ENCODE assay signal across 8 mouse cellular contexts in the genomic region with DNA sequence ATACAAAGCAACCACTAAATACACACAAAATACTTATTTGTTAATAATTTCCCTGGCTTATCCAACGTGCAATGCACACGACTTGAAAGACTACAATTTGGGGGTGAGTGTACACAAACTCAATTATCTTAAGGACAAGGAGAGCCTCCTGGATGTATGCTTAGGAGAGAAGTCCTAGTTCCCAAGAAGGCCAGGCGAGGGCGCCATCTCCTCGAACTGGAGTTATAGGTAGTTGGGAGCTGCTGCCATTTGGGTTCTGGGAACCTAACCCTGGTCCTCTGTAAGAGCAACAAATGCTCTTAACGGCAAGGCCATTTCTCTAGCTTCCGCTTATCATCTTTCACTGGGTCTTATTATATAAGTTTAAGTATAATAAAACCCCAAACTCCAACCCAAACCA. TPM values are rescaled to one million over a fixed set of nuclear protein-coding genes. Genes with fewer than 3 reads are reported as not detected.
DNase-seq lines count a peak whose midpoint lies in the region; ATAC-seq and TF ChIP-seq lines count a peak whose summit lies in the region.

No protein-coding gene starts in this region.

- H3K27ac ChIP-seq in hindbrain, embryonic 11.5 days (ENCODE audit: low read depth, low read length) = no peak overlapping the region
- H3K27ac ChIP-seq in hindbrain, embryonic 13.5 days = no peak overlapping the region
- H3K27ac ChIP-seq in CH12.LX (ENCODE audit: insufficient read depth, low read depth) = no peak overlapping the region
- H3K27ac ChIP-seq in forebrain, embryonic 10.5 days = no peak overlapping the region
- H3K27ac ChIP-seq in hindbrain, embryonic 12.5 days = no peak overlapping the region

- ATAC-seq in hindbrain, embryonic 11.5 days (ENCODE audit: low FRiP score) = no peak
- no peak for ATAC-seq in hindbrain, embryonic 13.5 days (ENCODE audit: low FRiP score)
- ATAC-seq in hindbrain, embryonic 12.5 days (ENCODE audit: low FRiP score) = no peak

- H3K36me3 ChIP-seq in hindbrain, embryonic 11.5 days (ENCODE audit: control insufficient read depth, insufficient read depth, low read length) = no peaks in the 10 kb centered on the region
- H3K36me3 ChIP-seq in hindbrain, embryonic 13.5 days = no peaks in the 10 kb centered on the region
- no peaks in the 10 kb centered on the region for H3K36me3 ChIP-seq in CH12.LX (replicated peaks in 1 of 2; ENCODE audit: control insufficient read depth in 1 of 2, insufficient read depth in 1 of 2, low read length in 1 of 2)
- no peaks in the 10 kb centered on the region for H3K36me3 ChIP-seq in forebrain, embryonic 10.5 days (replicated peaks)
- H3K36me3 ChIP-seq in hindbrain, embryonic 12.5 days = no peaks in the 10 kb centered on the region

- H3K4me3 ChIP-seq in hindbrain, embryonic 11.5 days (ENCODE audit: low read depth, low read length) = no peak overlapping the region
- H3K4me3 ChIP-seq in hindbrain, embryonic 13.5 days = no peak overlapping the region
- no peak overlapping the region for H3K4me3 ChIP-seq in CH12.LX (replicated peaks in 1 of 3; ENCODE audit: low read depth in 2 of 3, low read length in 2 of 3, poor library complexity in 1 of 3)
- H3K4me3 ChIP-seq in forebrain, embryonic 10.5 days = no peak overlapping the region
- no peak overlapping the region for H3K4me3 ChIP-seq in hindbrain, embryonic 12.5 days

- no peaks in the 10 kb centered on the region for H3K9me3 ChIP-seq in hindbrain, embryonic 11.5 days (ENCODE audit: control insufficient read depth, low read length)
- H3K9me3 ChIP-seq in hindbrain, embryonic 13.5 days = no peaks in the 10 kb centered on the region
- H3K9me3 ChIP-seq in CH12.LX (replicated peaks; ENCODE audit: low read length) = no peaks in the 10 kb centered on the region
- H3K9me3 ChIP-seq in forebrain, embryonic 10.5 days = no peaks in the 10 kb centered on the region
- H3K9me3 ChIP-seq in hindbrain, embryonic 12.5 days (replicated peaks) = no peaks in the 10 kb centered on the region

- H3K4me1 ChIP-seq in hindbrain, embryonic 11.5 days (replicated peaks; ENCODE audit: control insufficient read depth, insufficient read depth, low read length) = peaks cover 4% of the 10 kb centered on the region; the same call in 1 of the 2 replicates
- H3K4me1 ChIP-seq in hindbrain, embryonic 13.5 days (replicated peaks) = peaks cover 33% of the 10 kb centered on the region
- peaks cover 3 to 24% of the 10 kb centered on the region in 2 experiments; a peak in 3 of 4 replicates for H3K4me1 ChIP-seq in CH12.LX (ENCODE audit: control insufficient read depth in 1 of 2, insufficient read depth in 2 of 2)
- H3K4me1 ChIP-seq in forebrain, embryonic 10.5 days = peaks cover 49% of the 10 kb centered on the region
- H3K4me1 ChIP-seq in hindbrain, embryonic 12.5 days = peaks cover 18% of the 10 kb centered on the region

- DNase-seq in hindbrain, embryonic 11.5 days (ENCODE audit: low spot score) = peak; percentile 61
- DNase-seq in 3T3-L1 (ENCODE audit: low read depth, low spot score) (peak; percentile 61), CH12.LX (ENCODE audit: extremely low read depth) (peak; percentile 45)
- peak; percentile 63 for DNase-seq in cerebellum, adult 9-10 months
- peak; percentile 52 for DNase-seq in lung, postnatal 36 days
- no peak for DNase-seq in forebrain, embryonic 10.5 days (ENCODE audit: extremely low spot score, low spot score)

- H3K79me2 ChIP-seq in CH12.LX (replicated peaks; ENCODE audit: control insufficient read depth, extremely low read depth, insufficient read depth, poor library complexity, severe bottlenecking) = peaks cover 19% of the 10 kb centered on the region

- no peaks in the 10 kb centered on the region for H3K27me3 ChIP-seq in hindbrain, embryonic 11.5 days (ENCODE audit: control insufficient read depth, insufficient read depth, low read length)
- peaks cover 9% of the 10 kb centered on the region; the same call in 1 of the 2 replicates for H3K27me3 ChIP-seq in hindbrain, embryonic 13.5 days
- no peaks in the 10 kb centered on the region for H3K27me3 ChIP-seq in CH12.LX (replicated peaks)
- H3K27me3 ChIP-seq in forebrain, embryonic 10.5 days (ENCODE audit: poor library complexity, severe bottlenecking) = 0 out of 2 replicates have a peak, but pooled peaks cover 13% of the 10 kb centered on the region
- peaks cover 6% of the 10 kb centered on the region; the same call in 1 of the 2 replicates for H3K27me3 ChIP-seq in hindbrain, embryonic 12.5 days

- in situ Hi-C loops in CH12.LX (cut with MboI; ENCODE audit: low pct_ligation_motif_present, low pct_unique_long_range_greater_than_20kb, low sequenced_read_pairs) = no loop called here

- peak in 1 of 2 experiments; percentile 43; a peak in 2 of 4 replicates for TF ChIP-seq CTCF in CH12.LX (conservative IDR thresholded peaks at IDR 0.05 in 1 of 2, IDR thresholded peaks at IDR 0.05 in 1 of 2; ENCODE audit: low read depth in 2 of 2, low read length in 2 of 2)

- TF ChIP-seq EP300 in CH12.LX (IDR thresholded peaks at IDR 0.05; ENCODE audit: low read length) = no peak

- no peak for TF ChIP-seq POLR2A in CH12.LX (IDR thresholded peaks at IDR 0.05; ENCODE audit: low read depth, low read length)

- H3K4me2 ChIP-seq in hindbrain, embryonic 11.5 days (replicated peaks; ENCODE audit: low read depth, low read length) = no peak overlapping the region
- H3K4me2 ChIP-seq in hindbrain, embryonic 13.5 days = no peak overlapping the region
- no peak overlapping the region for H3K4me2 ChIP-seq in CH12.LX (ENCODE audit: insufficient read depth, low read depth, poor library complexity, severe bottlenecking)
- no peak overlapping the region for H3K4me2 ChIP-seq in hindbrain, embryonic 12.5 days (replicated peaks)

- no peak; the same call in 1 of the 2 replicates for TF ChIP-seq RAD21 in CH12.LX (IDR thresholded peaks at IDR 0.05; ENCODE audit: low read depth, low read length)

- H3K9ac ChIP-seq in hindbrain, embryonic 11.5 days (ENCODE audit: low read depth, low read length) = no peak overlapping the region
- H3K9ac ChIP-seq in hindbrain, embryonic 13.5 days = no peak overlapping the region
- no peak overlapping the region for H3K9ac ChIP-seq in CH12.LX (ENCODE audit: insufficient read depth, low read depth)
- H3K9ac ChIP-seq in hindbrain, embryonic 12.5 days = no peak overlapping the region

- dilution Hi-C loops in CH12.LX (cut with MboI; ENCODE audit: extremely low pct_ligation_motif_present, extremely low pct_unique_long_range_greater_than_20kb, low sequenced_read_pairs) = no loop called here

- 51% methylated on average over 7 of the region's 7 CpGs for WGBS in hindbrain, embryonic 11.5 days
- 53% methylated on average over 7 of the region's 7 CpGs for WGBS in hindbrain, embryonic 13.5 days
- WGBS in forebrain, embryonic 10.5 days = 46% methylated on average over 7 of the region's 7 CpGs
- WGBS in hindbrain, embryonic 12.5 days = 56% methylated on average over 7 of the region's 7 CpGs

TF ChIP-seq in CH12.LX, 34 proteins besides CTCF, POLR2A, EP300 and RAD21:
- TF ChIP-seq TBP (conservative IDR thresholded peaks at IDR 0.05; ENCODE audit: low read depth, low read length) (no peak), SMC3 (IDR thresholded peaks at IDR 0.05; ENCODE audit: low read depth, low read length) (no peak), NELFE (IDR thresholded peaks at IDR 0.05; ENCODE audit: low read depth, low read length) (no peak), JUND (conservative IDR thresholded peaks at IDR 0.05; ENCODE audit: low read depth, low read length) (no peak)

RNA-seq across cellular contexts. Expression of a gene that starts 1.2 kb away (rescaled TPM):
- 22.4 and 25.1 TPM in 2 replicates for polyA plus RNA-seq in hindbrain, embryonic 11.5 days (2014; fragmentation: Nextera tagmentation; extraction: Ambion mirVana)
- polyA plus RNA-seq in hindbrain, embryonic 13.5 days (2015; fragmentation: Nextera tagmentation; extraction: Ambion mirVana) = 33.7 and 33.9 TPM in 2 replicates
- total RNA-seq in CH12.LX (2012; rRNA removed) (8.7 and 9.5 TPM in 2 replicates), CH12.LX (2014; rRNA removed) (7.6 and 8.1 TPM in 2 replicates)
- polyA plus RNA-seq in CH12.LX (2012; ENCODE audit: insufficient read length, low read depth) = 12.2 and 13.4 TPM in 2 replicates
- 22.9 and 26.5 TPM in 2 replicates for polyA plus RNA-seq in forebrain, embryonic 10.5 days (2016; fragmentation: Nextera tagmentation; extraction: Ambion mirVana)
- polyA plus RNA-seq in hindbrain, embryonic 12.5 days (2016; fragmentation: Nextera tagmentation; extraction: Ambion mirVana) = 32.1 and 32.4 TPM in 2 replicates

RNA-seq across cellular contexts. Expression of a gene that starts 18.0 kb away (rescaled TPM):
- 2.6 and 3.1 TPM in 2 replicates for polyA plus RNA-seq in hindbrain, embryonic 11.5 days (2014; fragmentation: Nextera tagmentation; extraction: Ambion mirVana)
- 0.19 and 0.23 TPM in 2 replicates for polyA plus RNA-seq in hindbrain, embryonic 13.5 days (2015; fragmentation: Nextera tagmentation; extraction: Ambion mirVana)
- total RNA-seq in CH12.LX (2012; rRNA removed) (0.17 TPM in 1 of 2 replicates, not detected in the other), CH12.LX (2014; rRNA removed) (0.27 and 0.87 TPM in 2 replicates)
- 0.19 TPM in 1 of 2 replicates, not detected in the other for polyA plus RNA-seq in CH12.LX (2012; ENCODE audit: insufficient read length, low read depth)
- polyA plus RNA-seq in forebrain, embryonic 10.5 days (2016; fragmentation: Nextera tagmentation; extraction: Ambion mirVana) = 4.7 and 5.4 TPM in 2 replicates
- polyA plus RNA-seq in hindbrain, embryonic 12.5 days (2016; fragmentation: Nextera tagmentation; extraction: Ambion mirVana) = 1.2 and 1.3 TPM in 2 replicates

RNA-seq across cellular contexts. Expression of a gene that starts 56.2 kb away (rescaled TPM):
- polyA plus RNA-seq in hindbrain, embryonic 11.5 days (2014; fragmentation: Nextera tagmentation; extraction: Ambion mirVana) = 38.1 and 38.2 TPM in 2 replicates
- 40.8 and 46.8 TPM in 2 replicates for polyA plus RNA-seq in hindbrain, embryonic 13.5 days (2015; fragmentation: Nextera tagmentation; extraction: Ambion mirVana)
- total RNA-seq in CH12.LX (2012; rRNA removed) = 12.5 and 15.1 TPM in 2 replicates
- total RNA-seq in CH12.LX (2014; rRNA removed) = 8.4 and 8.6 TPM in 2 replicates
- 27.4 and 30.7 TPM in 2 replicates for polyA plus RNA-seq in CH12.LX (2012; ENCODE audit: insufficient read length, low read depth)
- polyA plus RNA-seq in forebrain, embryonic 10.5 days (2016; fragmentation: Nextera tagmentation; extraction: Ambion mirVana) = 60.1 and 62.6 TPM in 2 replicates
- polyA plus RNA-seq in hindbrain, embryonic 12.5 days (2016; fragmentation: Nextera tagmentation; extraction: Ambion mirVana) = 50.0 and 50.5 TPM in 2 replicates

RNA-seq across cellular contexts. Expression of a gene that starts 59.7 kb away (rescaled TPM):
- 3.3 and 5.3 TPM in 2 replicates for polyA plus RNA-seq in hindbrain, embryonic 11.5 days (2014; fragmentation: Nextera tagmentation; extraction: Ambion mirVana)
- 3.8 and 4.0 TPM in 2 replicates for polyA plus RNA-seq in hindbrain, embryonic 13.5 days (2015; fragmentation: Nextera tagmentation; extraction: Ambion mirVana)
- total RNA-seq in CH12.LX (2012; rRNA removed) = 6.0 and 13.1 TPM in 2 replicates
- 8.0 and 9.2 TPM in 2 replicates for total RNA-seq in CH12.LX (2014; rRNA removed)
- polyA plus RNA-seq in CH12.LX (2012; ENCODE audit: insufficient read length, low read depth) = 7.4 and 9.8 TPM in 2 replicates
- 2.7 and 3.3 TPM in 2 replicates for polyA plus RNA-seq in forebrain, embryonic 10.5 days (2016; fragmentation: Nextera tagmentation; extraction: Ambion mirVana)
- 2.1 and 3.8 TPM in 2 replicates for polyA plus RNA-seq in hindbrain, embryonic 12.5 days (2016; fragmentation: Nextera tagmentation; extraction: Ambion mirVana)
